Mouse (Mus musculus) myocyte (in vitro differentiated cells): ENCODE data around the gene Gm17657.

Experiments
- CEBPB ChIP-seq: IDR thresholded peaks from 2 replicates; pipeline ENCODE4 v1.6.1; 2011; ENCODE audit warnings: mild to moderate bottlenecking, moderate library complexity; ENCODE audit not compliant: poor library complexity, insufficient read depth, severe bottlenecking
- E2F4 ChIP-seq: IDR thresholded peaks from one replicate; pipeline ENCODE4 v1.6.1; 2011; ENCODE audit warnings: mild to moderate bottlenecking, control low read depth, moderate library complexity; ENCODE audit not compliant: insufficient read depth
- MAX ChIP-seq: IDR thresholded peaks from one replicate; pipeline ENCODE4 v1.6.1; 2011; ENCODE audit warnings: low read depth, mild to moderate bottlenecking, control low read depth
- MYOD1 ChIP-seq, 3 experiments: IDR thresholded peaks; one replicate each; pipeline ENCODE4 v1.6.1; 2011; ENCODE audit warnings: control low read depth in 2 of 3, low read depth in 2 of 3, mild to moderate bottlenecking in 2 of 3, moderate library complexity in 1 of 3; ENCODE audit not compliant: insufficient read length in 2 of 3, control insufficient read depth in 1 of 3
- POLR2A ChIP-seq: IDR thresholded peaks from one replicate; pipeline ENCODE4 v1.6.1; 2011; ENCODE audit warnings: low read depth, mild to moderate bottlenecking, control low read depth, moderate library complexity; ENCODE audit not compliant: insufficient read length
- POLR2AphosphoS2 ChIP-seq: IDR thresholded peaks from one replicate; pipeline ENCODE4 v1.6.1; 2011; ENCODE audit warnings: low read depth, control low read depth; ENCODE audit not compliant: insufficient read length
- SRF ChIP-seq: IDR thresholded peaks from one replicate; pipeline ENCODE4 v1.6.1; 2011; ENCODE audit warnings: low read depth; ENCODE audit not compliant: control insufficient read depth, insufficient read length
- TCF12 ChIP-seq: IDR thresholded peaks from one replicate; pipeline ENCODE4 v1.6.1; 2011; ENCODE audit warnings: mild to moderate bottlenecking, control low read depth; ENCODE audit not compliant: poor library complexity, insufficient read depth, severe bottlenecking
- USF1 ChIP-seq: IDR thresholded peaks from one replicate; pipeline ENCODE4 v1.6.1; 2011; ENCODE audit warnings: low read depth, mild to moderate bottlenecking, control low read depth, moderate library complexity

DNA sequence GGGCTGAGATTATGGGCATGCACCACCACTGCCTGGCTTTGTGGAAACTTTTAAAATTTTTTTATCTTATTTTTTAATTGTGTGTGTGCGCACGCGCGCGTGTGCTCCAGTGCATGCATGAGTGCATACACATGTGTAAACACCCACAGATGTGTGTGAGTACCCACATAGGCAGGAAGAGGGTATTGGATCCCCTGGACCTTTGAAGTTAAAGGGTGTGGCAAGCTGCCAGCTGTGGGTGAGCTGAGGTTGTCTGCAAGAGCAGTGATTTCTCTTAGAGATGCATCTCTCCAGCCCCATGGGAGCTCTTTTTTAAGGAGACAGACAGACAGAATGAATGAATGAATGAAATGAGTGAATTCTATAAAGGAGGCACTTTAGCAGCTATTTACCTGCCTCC lies 16.1 kb upstream of the Gm17657 start:
- no peak for TF ChIP-seq POLR2A
- no peak for TF ChIP-seq SRF
- TF ChIP-seq MYOD1 (IDR thresholded peaks at IDR 0.05; ENCODE audit: control insufficient read depth in 1 of 3, insufficient read length in 2 of 3, low read depth in 2 of 3): no peak
- no peak for TF ChIP-seq E2F4
- TF ChIP-seq MAX: no peak
- TF ChIP-seq CEBPB: no peak
- no peak for TF ChIP-seq USF1
- TF ChIP-seq POLR2AphosphoS2: no peak
- TF ChIP-seq TCF12: no peak
